Mouse (Mus musculus) ES-Bruce4 (cell line): ENCODE measurements around the gene Krt84. TPM values are rescaled to one million over a fixed set of nuclear protein-coding genes. Genes with fewer than 3 reads are reported as not detected.

Experiments used
- H3K27ac ChIP-seq: 2 replicates; pipeline ENCODE4 v1.5.1; 2012; ENCODE audit warnings: low read length, inconsistent platforms; ENCODE audit not compliant: insufficient read depth
- H3K27me3 ChIP-seq: 2 replicates; pipeline ENCODE4 v1.6.1; 2012; ENCODE audit warnings: mild to moderate bottlenecking, low read length, inconsistent platforms; ENCODE audit not compliant: control insufficient read depth, poor library complexity, insufficient read depth, severe bottlenecking
- H3K36me3 ChIP-seq: 2 replicates; pipeline ENCODE4 v1.6.1; 2012; ENCODE audit warnings: inconsistent platforms, mild to moderate bottlenecking, low read length, moderate library complexity; ENCODE audit not compliant: control insufficient read depth, poor library complexity, insufficient read depth, severe bottlenecking
- H3K4me1 ChIP-seq: one replicate; pipeline ENCODE4 v1.8.1; 2011; ENCODE audit warnings: low read length; ENCODE audit not compliant: control insufficient read depth, insufficient read depth
- H3K4me3 ChIP-seq: 2 replicates; pipeline ENCODE4 v1.5.1; 2011; ENCODE audit warnings: low read depth, mild to moderate bottlenecking, low read length
- H3K9ac ChIP-seq: 2 replicates; pipeline ENCODE4 v1.6.1; 2012; ENCODE audit warnings: low read depth, mild to moderate bottlenecking, inconsistent platforms; ENCODE audit not compliant: poor library complexity, severe bottlenecking
- H3K9me3 ChIP-seq: replicated peaks from 2 replicates; pipeline ENCODE4 v1.6.1; 2012; ENCODE audit warnings: mild to moderate bottlenecking, low read length, inconsistent platforms; ENCODE audit not compliant: control insufficient read depth, poor library complexity, insufficient read depth, severe bottlenecking
- CTCF ChIP-seq: IDR thresholded peaks from one replicate; pipeline ENCODE4 v1.8.1; 2011; ENCODE audit warnings: low read depth, low read length
- EP300 ChIP-seq: IDR thresholded peaks from 2 replicates; pipeline ENCODE4 v1.6.1; 2011; ENCODE audit warnings: low read depth, low read length; ENCODE audit not compliant: insufficient read depth
- POLR2A ChIP-seq: IDR thresholded peaks from one replicate; pipeline ENCODE4 v1.8.1; 2011; ENCODE audit warnings: low read length; ENCODE audit not compliant: insufficient read depth
- polyA plus RNA-seq: library from polyadenylated mRNA; stranded (reverse); fragments of >200 nt; gene quantifications from 2 replicates; pipeline ENCODE4 v1.2.4, GENCODE M21; 2011; ENCODE audit warnings: low read depth; ENCODE audit not compliant: missing spikeins, insufficient read depth, insufficient read length

The Krt84 gene
- polyA plus RNA-seq, 1 experiment = not detected

- Histone ChIP-seq H3K9me3 (no peaks in the 10 kb centered on the region), H3K4me1 (no peaks in the 10 kb centered on the region), H3K9ac (no peak within 1 kb of the TSS), H3K36me3 (no peaks in the 10 kb centered on the region), H3K27me3 (no peaks in the 10 kb centered on the region), H3K27ac (no peak within 1 kb of the TSS), H3K4me3 (no peak within 1 kb of the TSS)
- TF ChIP-seq POLR2A (no peak), CTCF (no peak), EP300 (no peak)
These were observed 41.2 kb downstream of the Krt84 start, which contains the start of gene Krt83 for GRCm38 (mm10) chr15:101491431-101491830. TSS of gene Krt83 (minus strand) at chr15:101491512.

GRCm38 (mm10) chr15:101485911-101486635 is 46.5 kb downstream of the Krt84 start:
- H3K27me3 ChIP-seq = no peaks in the 10 kb centered on the region
- H3K9me3 ChIP-seq = no peaks in the 10 kb centered on the region
- H3K9ac ChIP-seq = no peak overlapping the region
- H3K4me1 ChIP-seq = no peaks in the 10 kb centered on the region
- H3K27ac ChIP-seq = no peak overlapping the region
- TF ChIP-seq EP300 (no peak), POLR2A (no peak), CTCF (no peak)
- H3K36me3 ChIP-seq = no peaks in the 10 kb centered on the region
- no peak overlapping the region for H3K4me3 ChIP-seq

- H3K9me3 ChIP-seq = no peaks in the 10 kb centered on the region
- H3K4me3 ChIP-seq = no peak overlapping the region
- no peaks in the 10 kb centered on the region for H3K27me3 ChIP-seq
- H3K27ac ChIP-seq = no peak overlapping the region
- no peak overlapping the region for H3K9ac ChIP-seq
- H3K4me1 ChIP-seq = no peaks in the 10 kb centered on the region
- H3K36me3 ChIP-seq = no peaks in the 10 kb centered on the region
- TF ChIP-seq EP300 = no peak
- no peak for TF ChIP-seq CTCF
These were observed 47.7 kb downstream of the Krt84 start for GRCm38 (mm10) chr15:101484939-101485338.

- Histone ChIP-seq H3K4me1 (no peaks in the 10 kb centered on the region), H3K9ac (no peak overlapping the region), H3K36me3 (no peaks in the 10 kb centered on the region), H3K4me3 (no peak overlapping the region), H3K27me3 (no peaks in the 10 kb centered on the region), H3K9me3 (no peaks in the 10 kb centered on the region), H3K27ac (no peak overlapping the region)
- no peak for TF ChIP-seq POLR2A
These were observed 49.0 kb downstream of the Krt84 start for GRCm38 (mm10) chr15:101483646-101484045.

DNA sequence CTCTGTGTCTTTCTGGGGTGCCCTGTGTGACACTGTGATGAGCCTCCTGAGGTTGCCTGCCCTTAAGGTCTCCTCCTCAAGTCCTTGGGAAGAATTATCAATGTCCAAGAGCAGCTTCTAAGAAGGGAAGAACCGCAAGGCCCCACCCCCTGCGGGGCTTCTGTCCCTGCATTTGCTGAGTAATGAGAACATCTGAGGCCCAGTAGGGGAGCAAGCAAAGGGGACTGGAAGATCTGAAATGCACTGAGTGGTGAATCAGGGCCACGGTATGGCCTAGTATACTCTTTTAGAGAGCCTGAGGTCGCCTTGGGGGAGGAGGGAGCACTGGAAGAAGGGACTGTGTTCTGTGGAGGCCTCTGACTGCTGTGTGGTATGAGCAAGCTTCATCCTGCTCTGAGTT is 50.6 kb downstream of the Krt84 start:
- Histone ChIP-seq H3K9me3 (no peaks in the 10 kb centered on the region), H3K4me1 (no peaks in the 10 kb centered on the region), H3K9ac (no peak overlapping the region), H3K36me3 (no peaks in the 10 kb centered on the region), H3K4me3 (no peak overlapping the region), H3K27me3 (no peaks in the 10 kb centered on the region), H3K27ac (no peak overlapping the region)
- TF ChIP-seq CTCF (no peak), EP300 (no peak), POLR2A (no peak)

DNA sequence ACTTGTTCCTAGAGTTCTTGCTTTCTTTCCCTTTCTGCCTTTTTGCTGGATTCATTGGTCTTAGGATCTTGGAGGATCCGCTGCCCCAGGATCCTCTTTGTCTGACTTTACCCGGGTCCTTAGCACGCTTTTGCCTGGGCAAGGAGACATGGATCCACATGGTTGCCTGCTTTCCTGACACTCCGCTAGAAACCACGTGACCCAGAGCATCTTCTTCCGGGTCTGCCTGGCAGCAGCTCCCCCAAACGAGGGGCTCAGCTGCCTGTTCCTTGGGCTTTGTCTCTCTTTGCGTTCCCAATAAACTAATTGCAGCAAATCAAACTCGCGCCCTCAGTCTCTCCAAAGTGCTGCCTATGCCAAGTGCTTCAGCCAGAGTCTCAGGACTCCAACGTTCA is 53.0 kb downstream of the Krt84 start:
- no peak overlapping the region for H3K4me3 ChIP-seq
- no peak overlapping the region for H3K27ac ChIP-seq
- no peaks in the 10 kb centered on the region for H3K9me3 ChIP-seq
- no peaks in the 10 kb centered on the region for H3K27me3 ChIP-seq
- no peaks in the 10 kb centered on the region for H3K36me3 ChIP-seq
- H3K4me1 ChIP-seq = no peaks in the 10 kb centered on the region
- no peak overlapping the region for H3K9ac ChIP-seq
- TF ChIP-seq CTCF (no peak), EP300 (no peak), POLR2A (no peak)
